Mouse (Mus musculus): ENCODE results near the gene Pcyox1. TPM values are rescaled to one million over a fixed set of nuclear protein-coding genes. Genes with fewer than 3 reads are reported as not detected.

Pcyox1 gene
- polyA plus RNA-seq, 1 experiment from 2014 or later = 49.8 TPM

GRCm38 (mm10) chr6:86419239-86419638, 22.3 kb upstream of the Pcyox1 start:
- no peak overlapping the region for H3K9ac ChIP-seq
- H3K4me3 ChIP-seq = no peak overlapping the region
- H3K27me3 ChIP-seq = no peaks in the 10 kb centered on the region
- H3K27ac ChIP-seq = no peak overlapping the region
- H3K4me2 ChIP-seq = no peak overlapping the region
- H3K4me1 ChIP-seq (replicated peaks) = no peaks in the 10 kb centered on the region
- 81% methylated on average over 3 of the region's 3 CpGs for WGBS
- H3K9me3 ChIP-seq (replicated peaks) = no peaks in the 10 kb centered on the region
- peaks cover 77% of the 10 kb centered on the region for H3K36me3 ChIP-seq
- no peak for ATAC-seq (replicated peaks; ENCODE audit: insufficient number of reproducible peaks, insufficient read depth, low FRiP score, low read depth)

- H3K36me3 ChIP-seq = peaks cover 76% of the 10 kb centered on the region
- H3K27ac ChIP-seq = no peak overlapping the region
- H3K4me2 ChIP-seq = no peak overlapping the region
- H3K9me3 ChIP-seq (replicated peaks) = no peaks in the 10 kb centered on the region
- no peak for ATAC-seq (replicated peaks; ENCODE audit: insufficient number of reproducible peaks, insufficient read depth, low FRiP score, low read depth)
- 91% methylated on average over 6 of the region's 6 CpGs for WGBS
- H3K4me3 ChIP-seq = no peak overlapping the region
- H3K9ac ChIP-seq = no peak overlapping the region
- H3K27me3 ChIP-seq = no peaks in the 10 kb centered on the region
- H3K4me1 ChIP-seq (replicated peaks) = no peaks in the 10 kb centered on the region
Observed at GRCm38 (mm10) chr6:86418711-86419110, 21.8 kb upstream of the Pcyox1 start.

GRCm38 (mm10) chr6:86406306-86406705, 9.4 kb upstream of the Pcyox1 start:
- peak overlapping the region; percentile 66; the same call in 1 of the 2 replicates for H3K4me2 ChIP-seq
- no peak overlapping the region for H3K9ac ChIP-seq
- ATAC-seq (replicated peaks; ENCODE audit: insufficient number of reproducible peaks, insufficient read depth, low FRiP score, low read depth) = no peak
- H3K36me3 ChIP-seq = no peaks in the 10 kb centered on the region; the same call in 1 of the 2 replicates
- H3K4me1 ChIP-seq (replicated peaks) = peaks cover 14% of the 10 kb centered on the region
- H3K4me3 ChIP-seq = no peak overlapping the region
- H3K9me3 ChIP-seq (replicated peaks) = no peaks in the 10 kb centered on the region
- H3K27me3 ChIP-seq = no peaks in the 10 kb centered on the region
- no peak overlapping the region for H3K27ac ChIP-seq

GRCm38 (mm10) chr6:86404996-86405395, 8.0 kb upstream of the Pcyox1 start:
- peaks cover 18% of the 10 kb centered on the region for H3K4me1 ChIP-seq (replicated peaks)
- H3K27me3 ChIP-seq = no peaks in the 10 kb centered on the region
- H3K27ac ChIP-seq = peak overlapping the region; percentile 100
- no peak for ATAC-seq (replicated peaks; ENCODE audit: insufficient number of reproducible peaks, insufficient read depth, low FRiP score, low read depth)
- H3K36me3 ChIP-seq = no peaks in the 10 kb centered on the region; the same call in 1 of the 2 replicates
- WGBS = 1% methylated on average over 11 of the region's 11 CpGs
- peak overlapping the region; percentile 91 for H3K9ac ChIP-seq
- H3K9me3 ChIP-seq (replicated peaks) = no peaks in the 10 kb centered on the region
- H3K4me2 ChIP-seq = peak overlapping the region; percentile 66
- H3K4me3 ChIP-seq = peak overlapping the region; percentile 94

GRCm38 (mm10) chr6:86404100-86404861, 7.3 kb upstream of the Pcyox1 start, which contains the start of gene Tia1:
Gene Tia1 (plus strand): TSS chr6:86404219.
- Histone ChIP-seq H3K27me3 (no peaks in the 10 kb centered on the region), H3K9ac (peak within 1 kb of the TSS; percentile 91), H3K27ac (peak within 1 kb of the TSS; percentile 100), H3K9me3 (replicated peaks) (no peaks in the 10 kb centered on the region), H3K4me1 (replicated peaks) (peaks cover 18% of the 10 kb centered on the region), H3K4me2 (peak within 1 kb of the TSS; percentile 66), H3K4me3 (peak within 1 kb of the TSS; percentile 94), H3K36me3 (no peaks in the 10 kb centered on the region; the same call in 1 of the 2 replicates)
- ATAC-seq (replicated peaks; ENCODE audit: insufficient number of reproducible peaks, insufficient read depth, low FRiP score, low read depth) = peak; percentile 95
- WGBS = under 1% methylated on average over 62 of the region's 62 CpGs

- H3K27me3 ChIP-seq = no peaks in the 10 kb centered on the region
- peak; percentile 43; the same call in 1 of the 2 replicates for ATAC-seq (replicated peaks; ENCODE audit: insufficient number of reproducible peaks, insufficient read depth, low FRiP score, low read depth)
- no peaks in the 10 kb centered on the region for H3K9me3 ChIP-seq (replicated peaks)
- 1% methylated on average over 15 of the region's 15 CpGs for WGBS
- peaks cover 18% of the 10 kb centered on the region for H3K4me1 ChIP-seq (replicated peaks)
- peak overlapping the region; percentile 94 for H3K4me3 ChIP-seq
- no peaks in the 10 kb centered on the region; the same call in 1 of the 2 replicates for H3K36me3 ChIP-seq
- peak overlapping the region; percentile 66 for H3K4me2 ChIP-seq
- peak overlapping the region; percentile 100 for H3K27ac ChIP-seq
- H3K9ac ChIP-seq = 0 out of 2 replicates have a peak overlapping the region, but pooled peaks have one; percentile 91
Observed at GRCm38 (mm10) chr6:86403728-86404099, 6.8 kb upstream of the Pcyox1 start.

GRCm38 (mm10) chr6:86402681-86403607, 6.0 kb upstream of the Pcyox1 start:
- 34% methylated on average over 12 of the region's 12 CpGs for WGBS
- H3K4me1 ChIP-seq (replicated peaks) = peaks cover 18% of the 10 kb centered on the region
- H3K36me3 ChIP-seq = no peaks in the 10 kb centered on the region; the same call in 1 of the 2 replicates
- peak overlapping the region; percentile 91; the same call in 1 of the 2 replicates for H3K9ac ChIP-seq
- H3K27me3 ChIP-seq = no peaks in the 10 kb centered on the region
- peak overlapping the region; percentile 94 for H3K4me3 ChIP-seq
- H3K27ac ChIP-seq = 0 out of 2 replicates have a peak overlapping the region, but pooled peaks have one; percentile 100
- peak overlapping the region; percentile 66 for H3K4me2 ChIP-seq
- ATAC-seq (replicated peaks; ENCODE audit: insufficient number of reproducible peaks, insufficient read depth, low FRiP score, low read depth) = no peak
- no peaks in the 10 kb centered on the region for H3K9me3 ChIP-seq (replicated peaks)

- H3K9ac ChIP-seq = 0 out of 2 replicates have a peak overlapping the region, but pooled peaks have one; percentile 3
- WGBS = 3% methylated on average over 9 of the region's 9 CpGs
- H3K4me1 ChIP-seq (replicated peaks) = peaks cover 17% of the 10 kb centered on the region
- ATAC-seq (replicated peaks; ENCODE audit: insufficient number of reproducible peaks, insufficient read depth, low FRiP score, low read depth) = no peak
- no peak overlapping the region for H3K27ac ChIP-seq
- no peaks in the 10 kb centered on the region for H3K27me3 ChIP-seq
- H3K4me2 ChIP-seq = peak overlapping the region; percentile 57
- peak overlapping the region; percentile 34 for H3K4me3 ChIP-seq
- H3K36me3 ChIP-seq = no peaks in the 10 kb centered on the region
- no peaks in the 10 kb centered on the region for H3K9me3 ChIP-seq (replicated peaks)
Observed at GRCm38 (mm10) chr6:86400972-86401371, 4.0 kb upstream of the Pcyox1 start.

- no peaks in the 10 kb centered on the region for H3K36me3 ChIP-seq
- H3K27me3 ChIP-seq = no peaks in the 10 kb centered on the region
- H3K4me1 ChIP-seq (replicated peaks) = peaks cover 24% of the 10 kb centered on the region
- H3K9ac ChIP-seq = no peak overlapping the region
- no peaks in the 10 kb centered on the region for H3K9me3 ChIP-seq (replicated peaks)
- no peak overlapping the region for H3K27ac ChIP-seq
- ATAC-seq (replicated peaks; ENCODE audit: insufficient number of reproducible peaks, insufficient read depth, low FRiP score, low read depth) = no peak
- H3K4me2 ChIP-seq = no peak overlapping the region
- WGBS = 75% methylated on average over 2 of the region's 2 CpGs
- no peak overlapping the region for H3K4me3 ChIP-seq
Observed at GRCm38 (mm10) chr6:86399995-86400394, 3.0 kb upstream of the Pcyox1 start.

GRCm38 (mm10) chr6:86398986-86399385, 2.0 kb upstream of the Pcyox1 start:
- Histone ChIP-seq H3K27me3 (no peaks in the 10 kb centered on the region), H3K9ac (no peak overlapping the region), H3K4me3 (no peak overlapping the region), H3K4me2 (no peak overlapping the region), H3K36me3 (no peaks in the 10 kb centered on the region; the same call in 1 of the 2 replicates), H3K27ac (no peak overlapping the region), H3K9me3 (replicated peaks) (no peaks in the 10 kb centered on the region), H3K4me1 (replicated peaks) (peaks cover 31% of the 10 kb centered on the region)
- 80% methylated on average over 2 of the region's 2 CpGs for WGBS
- ATAC-seq (replicated peaks; ENCODE audit: insufficient number of reproducible peaks, insufficient read depth, low FRiP score, low read depth) = no peak
